Mouse (Mus musculus): ENCODE data around the gene Cdipt. TPM values are rescaled to one million over a fixed set of nuclear protein-coding genes. Genes with fewer than 3 reads are reported as not detected.
A peak's percentile ranks its signal among the peaks of the same experiment; 100 is the strongest.

The Cdipt gene
- 237 and 284 TPM in 2 replicates for polyA plus RNA-seq (2012; rRNA removed)

DNA sequence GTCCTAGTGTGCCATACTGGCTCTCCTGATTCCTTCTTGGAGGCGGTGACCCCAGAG, at the start of gene Cdipt:
Gene Cdipt (plus strand): TSS at position 22 of the 57 bp plus-strand sequence.
- no peaks in the 10 kb centered on the region for H3K27me3 ChIP-seq (replicated peaks; ENCODE audit: control insufficient read depth, insufficient read depth, low read length)
- H3K36me3 ChIP-seq (ENCODE audit: control insufficient read depth, insufficient read depth, low read length): no peaks in the 10 kb centered on the region; the same call in none of the 2 replicates
- H3K4me3 ChIP-seq (ENCODE audit: insufficient read depth, low read depth, low read length): peak within 1 kb of the TSS; percentile 88
- TF ChIP-seq POLR2A (IDR thresholded peaks at IDR 0.05; ENCODE audit: low read depth, low read length) (no peak), CTCF (conservative IDR thresholded peaks at IDR 0.05; ENCODE audit: insufficient read depth, insufficient read length, low read depth, low read length) (no peak)
- H3K27ac ChIP-seq (ENCODE audit: insufficient read depth, low read depth, low read length): peak within 1 kb of the TSS; percentile 100
- peaks cover 4% of the 10 kb centered on the region for H3K4me1 ChIP-seq (ENCODE audit: control insufficient read depth, insufficient read depth, low read length)
- DNase-seq: no peak
- WGBS: 0% methylated on average over 1 of the region's 1 CpGs

DNA sequence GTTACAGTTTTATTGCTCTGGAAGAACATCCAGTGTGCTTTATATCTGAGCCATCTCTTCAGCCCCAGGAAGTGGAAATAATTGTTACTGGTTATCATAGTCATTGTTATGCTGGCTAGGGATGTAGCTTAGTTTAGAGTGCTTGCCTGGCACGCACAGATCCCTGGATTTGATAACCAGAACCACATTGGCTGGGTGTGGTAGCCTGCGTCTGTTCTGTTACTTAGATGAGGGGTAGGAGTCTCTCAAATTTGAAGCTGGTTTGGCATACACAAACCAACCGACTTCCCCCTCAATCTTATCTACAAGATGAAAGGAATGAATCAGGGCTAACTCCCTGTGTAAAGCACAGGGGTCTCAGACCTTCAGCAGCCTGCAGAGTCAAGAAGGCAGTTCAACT, 49.4 kb upstream of the Cdipt start:
- no peak for DNase-seq
- no peaks in the 10 kb centered on the region for H3K36me3 ChIP-seq (ENCODE audit: control insufficient read depth, insufficient read depth, low read length)
- TF ChIP-seq POLR2A (IDR thresholded peaks at IDR 0.05; ENCODE audit: low read depth, low read length) (no peak), CTCF (conservative IDR thresholded peaks at IDR 0.05; ENCODE audit: insufficient read depth, insufficient read length, low read depth, low read length) (no peak)
- 47% methylated on average over 3 of the region's 3 CpGs for WGBS
- peaks cover 8% of the 10 kb centered on the region; the same call in 1 of the 2 replicates for H3K4me1 ChIP-seq (ENCODE audit: control insufficient read depth, insufficient read depth, low read length)
- H3K4me3 ChIP-seq (ENCODE audit: insufficient read depth, low read depth, low read length): no peak overlapping the region
- H3K27me3 ChIP-seq (replicated peaks; ENCODE audit: control insufficient read depth, insufficient read depth, low read length): no peaks in the 10 kb centered on the region
- no peak overlapping the region for H3K27ac ChIP-seq (ENCODE audit: insufficient read depth, low read depth, low read length)

DNA sequence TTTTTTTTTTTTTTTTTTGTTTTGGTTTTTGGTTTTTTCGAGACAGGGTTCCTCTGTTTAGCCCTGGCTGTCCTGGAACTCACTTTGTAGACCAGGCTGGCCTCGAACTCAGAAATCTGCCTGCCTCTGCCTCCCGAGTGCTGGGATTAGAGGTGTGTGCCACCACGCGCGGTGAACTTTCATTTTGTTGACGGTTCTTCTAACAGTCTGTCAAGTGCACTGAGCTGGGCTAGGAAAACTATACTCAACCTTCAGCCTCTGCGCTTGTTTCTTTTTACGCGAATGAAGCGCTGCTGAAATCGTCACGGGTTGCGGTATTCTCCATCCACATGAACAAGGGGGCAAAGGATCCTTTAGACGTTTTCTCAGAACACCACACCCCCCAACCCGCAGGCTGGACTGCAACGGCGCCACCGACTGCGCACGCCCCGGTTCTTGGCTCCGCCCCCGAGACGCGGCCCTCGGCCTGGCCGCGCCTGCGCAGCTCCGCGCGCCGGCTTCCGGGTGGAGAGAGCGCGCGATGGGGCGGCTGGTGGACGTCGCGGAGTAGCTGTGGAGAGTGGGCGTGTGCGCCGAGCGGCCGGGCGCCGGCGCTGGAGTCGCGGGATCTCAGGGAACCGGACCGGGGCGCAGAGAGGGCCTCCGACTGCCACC, 47.2 kb upstream of the Cdipt start, which contains the start of gene Kctd13:
Gene Kctd13 (plus strand): TSS at position 496 of the 654 bp plus-strand sequence.
- Histone ChIP-seq H3K36me3 (ENCODE audit: control insufficient read depth, insufficient read depth, low read length) (no peaks in the 10 kb centered on the region), H3K27ac (ENCODE audit: insufficient read depth, low read depth, low read length) (peak within 1 kb of the TSS; percentile 77; the same call in 1 of the 2 replicates), H3K4me3 (ENCODE audit: insufficient read depth, low read depth, low read length) (peak within 1 kb of the TSS; percentile 91), H3K27me3 (replicated peaks; ENCODE audit: control insufficient read depth, insufficient read depth, low read length) (no peaks in the 10 kb centered on the region), H3K4me1 (ENCODE audit: control insufficient read depth, insufficient read depth, low read length) (peaks cover 3% of the 10 kb centered on the region; the same call in 1 of the 2 replicates)
- DNase-seq: peak; percentile 96
- 2% methylated on average over 56 of the region's 56 CpGs for WGBS
- TF ChIP-seq CTCF (conservative IDR thresholded peaks at IDR 0.05; ENCODE audit: insufficient read depth, insufficient read length, low read depth, low read length): no peak
- TF ChIP-seq POLR2A (IDR thresholded peaks at IDR 0.05; ENCODE audit: low read depth, low read length): no peak

DNA sequence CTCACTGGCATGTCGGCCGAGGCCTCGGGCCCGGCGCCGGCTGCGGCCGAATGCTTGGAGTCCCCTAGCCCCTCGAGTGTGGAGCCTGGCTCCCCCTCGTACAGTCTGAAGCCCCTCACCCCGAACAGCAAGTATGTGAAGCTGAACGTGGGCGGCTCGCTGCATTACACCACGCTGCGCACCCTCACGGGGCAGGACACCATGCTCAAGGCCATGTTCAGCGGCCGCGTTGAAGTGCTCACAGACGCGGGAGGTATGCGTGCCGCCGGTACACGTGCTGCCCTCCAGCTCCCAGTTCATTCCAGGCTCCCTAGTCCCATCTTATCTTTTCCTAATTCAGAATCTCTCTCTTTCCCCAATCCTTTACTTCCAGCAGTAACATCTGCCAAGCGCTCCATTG, 46.7 kb upstream of the Cdipt start:
- 1% methylated on average over 27 of the region's 27 CpGs for WGBS
- Histone ChIP-seq H3K27ac (ENCODE audit: insufficient read depth, low read depth, low read length) (no peak overlapping the region), H3K4me3 (ENCODE audit: insufficient read depth, low read depth, low read length) (peak overlapping the region; percentile 91), H3K27me3 (replicated peaks; ENCODE audit: control insufficient read depth, insufficient read depth, low read length) (no peaks in the 10 kb centered on the region), H3K4me1 (ENCODE audit: control insufficient read depth, insufficient read depth, low read length) (peaks cover 3% of the 10 kb centered on the region; the same call in 1 of the 2 replicates), H3K36me3 (ENCODE audit: control insufficient read depth, insufficient read depth, low read length) (no peaks in the 10 kb centered on the region)
- TF ChIP-seq POLR2A (IDR thresholded peaks at IDR 0.05; ENCODE audit: low read depth, low read length): no peak
- no peak for TF ChIP-seq CTCF (conservative IDR thresholded peaks at IDR 0.05; ENCODE audit: insufficient read depth, insufficient read length, low read depth, low read length)
- DNase-seq: peak; percentile 18

DNA sequence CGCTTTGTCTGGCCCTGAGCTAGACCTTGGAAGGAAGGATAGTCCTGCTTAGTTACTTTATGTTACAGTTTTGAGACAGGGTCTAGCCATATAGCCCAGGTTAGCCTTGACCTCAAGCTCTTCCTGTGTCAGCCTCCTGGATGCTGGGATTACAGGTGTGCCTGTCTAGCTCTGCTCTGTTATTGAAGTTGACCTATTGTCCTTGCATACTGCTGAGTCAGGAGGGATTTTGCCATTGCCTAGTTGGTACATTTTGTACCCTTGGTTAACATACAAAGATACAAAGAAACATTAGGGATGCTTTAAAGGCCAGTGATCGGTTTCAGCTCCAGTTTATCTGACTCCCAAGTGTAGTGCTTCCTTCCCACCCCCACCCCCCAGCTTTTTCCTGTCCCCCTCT, 43.1 kb upstream of the Cdipt start:
- peak; percentile 36 for DNase-seq
- TF ChIP-seq POLR2A (IDR thresholded peaks at IDR 0.05; ENCODE audit: low read depth, low read length) (no peak), CTCF (conservative IDR thresholded peaks at IDR 0.05; ENCODE audit: insufficient read depth, insufficient read length, low read depth, low read length) (no peak)
- Histone ChIP-seq H3K27ac (ENCODE audit: insufficient read depth, low read depth, low read length) (no peak overlapping the region), H3K27me3 (replicated peaks; ENCODE audit: control insufficient read depth, insufficient read depth, low read length) (no peaks in the 10 kb centered on the region), H3K4me3 (ENCODE audit: insufficient read depth, low read depth, low read length) (no peak overlapping the region), H3K36me3 (ENCODE audit: control insufficient read depth, insufficient read depth, low read length) (no peaks in the 10 kb centered on the region), H3K4me1 (ENCODE audit: control insufficient read depth, insufficient read depth, low read length) (peaks cover 3% of the 10 kb centered on the region; the same call in 1 of the 2 replicates)
- WGBS: 76% methylated on average over 2 of the region's 2 CpGs

DNA sequence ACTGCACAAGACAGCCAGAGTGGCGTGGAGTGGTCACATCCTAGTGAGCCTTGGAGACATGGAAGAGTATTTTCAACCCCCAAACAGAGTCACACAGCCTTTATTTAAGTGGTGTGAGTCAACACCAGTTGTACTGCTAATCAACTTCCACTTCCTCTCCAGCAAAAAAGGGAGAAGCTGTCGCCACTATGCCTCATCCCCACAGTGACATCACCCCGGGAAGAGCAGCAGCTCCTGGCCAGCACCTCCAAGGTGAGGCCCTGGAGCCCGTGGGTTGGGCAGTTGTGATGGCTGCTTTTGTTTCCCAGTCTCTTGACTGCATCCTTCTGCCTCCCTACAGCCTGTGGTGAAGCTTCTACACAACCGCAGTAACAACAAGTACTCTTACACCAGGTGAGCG, 34.5 kb upstream of the Cdipt start:
- Histone ChIP-seq H3K27ac (ENCODE audit: insufficient read depth, low read depth, low read length) (no peak overlapping the region), H3K27me3 (replicated peaks; ENCODE audit: control insufficient read depth, insufficient read depth, low read length) (no peaks in the 10 kb centered on the region), H3K4me3 (ENCODE audit: insufficient read depth, low read depth, low read length) (no peak overlapping the region), H3K4me1 (ENCODE audit: control insufficient read depth, insufficient read depth, low read length) (no peaks in the 10 kb centered on the region), H3K36me3 (ENCODE audit: control insufficient read depth, insufficient read depth, low read length) (no peaks in the 10 kb centered on the region)
- TF ChIP-seq POLR2A (IDR thresholded peaks at IDR 0.05; ENCODE audit: low read depth, low read length) (no peak), CTCF (conservative IDR thresholded peaks at IDR 0.05; ENCODE audit: insufficient read depth, insufficient read length, low read depth, low read length) (no peak)
- whole genome bisulfite sequencing: 65% methylated on average over 6 of the region's 6 CpGs
- no peak for DNase-seq

DNA sequence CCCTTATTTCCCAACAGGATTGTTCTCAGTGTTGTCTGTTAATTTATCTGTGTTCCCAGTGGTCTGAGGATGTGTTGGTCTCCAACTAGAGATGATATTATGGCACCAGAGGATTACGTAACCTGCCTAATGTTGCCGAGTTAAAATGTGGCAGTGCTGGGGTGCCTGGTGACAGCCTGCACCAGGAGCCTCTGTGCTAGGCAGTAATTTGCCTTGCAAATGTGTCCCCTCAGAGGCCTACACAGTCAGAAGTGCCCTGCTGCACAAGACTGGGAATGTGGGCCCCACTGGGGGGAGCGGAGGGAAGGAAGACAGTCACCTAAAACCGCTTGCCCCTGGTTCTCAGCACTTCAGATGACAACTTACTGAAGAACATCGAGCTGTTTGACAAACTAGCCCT, 33.9 kb upstream of the Cdipt start:
- 77% methylated on average over 5 of the region's 5 CpGs for WGBS
- TF ChIP-seq CTCF (conservative IDR thresholded peaks at IDR 0.05; ENCODE audit: insufficient read depth, insufficient read length, low read depth, low read length): no peak
- TF ChIP-seq POLR2A (IDR thresholded peaks at IDR 0.05; ENCODE audit: low read depth, low read length): no peak
- Histone ChIP-seq H3K27me3 (replicated peaks; ENCODE audit: control insufficient read depth, insufficient read depth, low read length) (no peaks in the 10 kb centered on the region), H3K4me3 (ENCODE audit: insufficient read depth, low read depth, low read length) (no peak overlapping the region), H3K36me3 (ENCODE audit: control insufficient read depth, insufficient read depth, low read length) (no peaks in the 10 kb centered on the region), H3K27ac (ENCODE audit: insufficient read depth, low read depth, low read length) (no peak overlapping the region), H3K4me1 (ENCODE audit: control insufficient read depth, insufficient read depth, low read length) (no peaks in the 10 kb centered on the region)
- DNase-seq: no peak

All from kidney, adult 2 months (tissue).